Mouse (Mus musculus) MEL (cell line): Measurements from ENCODE around the gene Tnrc18. TPM values are rescaled to one million over a fixed set of nuclear protein-coding genes. Genes with fewer than 3 reads are reported as not detected.

Experiments used
- DNase-seq: peaks from one replicate; pipeline ENCODE4 v3.0.0; 2011; ENCODE audit warnings: low read depth, low spot score
- H3K27ac ChIP-seq: 2 replicates; pipeline ENCODE4 v1.5.1; 2012; ENCODE audit warnings: low read depth, mild to moderate bottlenecking, control low read depth, low read length, moderate library complexity; ENCODE audit not compliant: control insufficient read depth
- H3K27me3 ChIP-seq, 2 experiments: fragments of 150-350 bp in 1 of 2; sonication (generic) in 1 of 2; 2 replicates each; pipeline ENCODE4 v1.6.1; 2012; ENCODE audit warnings: low read length in 2 of 2, mild to moderate bottlenecking in 2 of 2, improper control_type of control experiment in 1 of 2, moderate library complexity in 1 of 2; ENCODE audit not compliant: insufficient read depth in 2 of 2, control insufficient read depth in 1 of 2
- H3K36me3 ChIP-seq, 2 experiments: 2 replicates each; pipeline ENCODE4 v1.6.1; 2012 to 2014; ENCODE audit warnings: low read length in 2 of 2, improper control_type of control experiment in 1 of 2, inconsistent platforms in 1 of 2, mild to moderate bottlenecking in 1 of 2; ENCODE audit not compliant: insufficient read depth in 2 of 2, control insufficient read depth in 1 of 2
- H3K4me1 ChIP-seq, 2 experiments: fragments of 150-350 bp in 1 of 2; sonication (generic) in 1 of 2; 2 replicates each; pipeline ENCODE4 v1.6.1; 2012; ENCODE audit warnings: low read length in 2 of 2, improper control_type of control experiment in 1 of 2, mild to moderate bottlenecking in 1 of 2; ENCODE audit not compliant: insufficient read depth in 2 of 2, control insufficient read depth in 1 of 2
- H3K4me3 ChIP-seq, 2 experiments: fragments of 150-350 bp in 1 of 2; sonication (generic) in 1 of 2; 2 replicates each; pipeline ENCODE4 v1.5.1; 2012; ENCODE audit warnings: low read depth in 2 of 2, low read length in 2 of 2, mild to moderate bottlenecking in 2 of 2, moderate library complexity in 2 of 2, control low read depth in 1 of 2, improper control_type of control experiment in 1 of 2; ENCODE audit not compliant: control insufficient read depth in 1 of 2, insufficient read depth in 1 of 2
- H3K79me2 ChIP-seq: 2 replicates; pipeline ENCODE4 v1.6.1; 2012; ENCODE audit warnings: mild to moderate bottlenecking, low read length, moderate library complexity; ENCODE audit not compliant: control insufficient read depth, poor library complexity, insufficient read depth
- H3K9ac ChIP-seq: 2 replicates; pipeline ENCODE4 v1.6.1; 2012; ENCODE audit warnings: low read depth, mild to moderate bottlenecking, control low read depth, low read length, moderate library complexity; ENCODE audit not compliant: control insufficient read depth, poor library complexity, severe bottlenecking
- H3K9me3 ChIP-seq: fragments of 150-350 bp; sonication (generic); replicated peaks from 2 replicates; pipeline ENCODE4 v1.6.1; 2012; ENCODE audit warnings: mild to moderate bottlenecking, low read length, improper control_type of control experiment, moderate library complexity; ENCODE audit not compliant: insufficient read depth
- CHD2 ChIP-seq: IDR thresholded peaks from 2 replicates; pipeline ENCODE4 v1.6.1; 2011; ENCODE audit warnings: low read length, improper control_type of control experiment
- CTCF ChIP-seq, 3 experiments: IDR thresholded peaks in 2 of 3; conservative IDR thresholded peaks in 1 of 3; 2 replicates each; pipeline ENCODE4 v1.5.1; 2011 to 2012; ENCODE audit warnings: low read length in 3 of 3, low read depth in 2 of 3, mild to moderate bottlenecking in 2 of 3, improper control_type of control experiment in 1 of 3, inconsistent platforms in 1 of 3, mixed read lengths in 1 of 3, moderate library complexity in 1 of 3; ENCODE audit not compliant: control insufficient read depth in 1 of 3, insufficient read depth in 1 of 3, poor library complexity in 1 of 3, severe bottlenecking in 1 of 3
- E2F4 ChIP-seq: IDR thresholded peaks from 2 replicates; pipeline ENCODE4 v1.6.1; 2011; ENCODE audit warnings: low read depth, low read length, improper control_type of control experiment, borderline replicate concordance
- ELF1 ChIP-seq: IDR thresholded peaks from 2 replicates; pipeline ENCODE4 v1.6.1; 2014; ENCODE audit warnings: low read depth, mild to moderate bottlenecking, inconsistent platforms, low read length, improper control_type of control experiment, moderate library complexity
- EP300 ChIP-seq, 2 experiments: IDR thresholded peaks; 2 replicates each; pipeline ENCODE4 v1.6.1; 2011; ENCODE audit warnings: improper control_type of control experiment in 2 of 2, low read length in 2 of 2, low read depth in 1 of 2, mild to moderate bottlenecking in 1 of 2
- ETS1 ChIP-seq: IDR thresholded peaks from 2 replicates; pipeline ENCODE4 v1.6.1; 2012; ENCODE audit warnings: low read depth, mild to moderate bottlenecking, inconsistent platforms, low read length, improper control_type of control experiment, moderate library complexity
- KAT2A ChIP-seq: conservative IDR thresholded peaks from 2 replicates; pipeline ENCODE4 v1.6.1; 2012; ENCODE audit warnings: low read depth, low read length, improper control_type of control experiment, inconsistent platforms
- MAFK ChIP-seq: IDR thresholded peaks from 2 replicates; pipeline ENCODE4 v1.6.1; 2011; ENCODE audit warnings: low read depth, mild to moderate bottlenecking, low read length, improper control_type of control experiment, borderline replicate concordance
- MEF2A ChIP-seq: IDR thresholded peaks from 2 replicates; pipeline ENCODE4 v1.6.1; 2014; ENCODE audit warnings: low read depth, mild to moderate bottlenecking, inconsistent platforms, low read length, improper control_type of control experiment; ENCODE audit not compliant: poor library complexity, insufficient replicate concordance, severe bottlenecking; ENCODE audit errors: extremely low read depth
- MXI1 ChIP-seq: IDR thresholded peaks from 2 replicates; pipeline ENCODE4 v1.6.1; 2011; ENCODE audit warnings: mild to moderate bottlenecking, low read depth, low read length, improper control_type of control experiment
- MYC ChIP-seq: IDR thresholded peaks from 2 replicates; pipeline ENCODE4 v1.6.1; 2011; ENCODE audit warnings: low read depth, mild to moderate bottlenecking, low read length, improper control_type of control experiment, moderate library complexity
- NELFE ChIP-seq: IDR thresholded peaks from 2 replicates; pipeline ENCODE4 v1.6.1; 2011; ENCODE audit warnings: low read depth, low read length, improper control_type of control experiment
- POLR2A ChIP-seq, 2 experiments: IDR thresholded peaks; 2 replicates each; pipeline ENCODE4 v1.6.1; 2011 to 2012; ENCODE audit warnings: low read length in 2 of 2, mild to moderate bottlenecking in 2 of 2, control low read depth in 1 of 2, improper control_type of control experiment in 1 of 2, low read depth in 1 of 2, moderate library complexity in 1 of 2; ENCODE audit not compliant: control insufficient read depth in 1 of 2, insufficient read depth in 1 of 2, poor library complexity in 1 of 2
- POLR2AphosphoS5 ChIP-seq: IDR thresholded peaks from 2 replicates; pipeline ENCODE4 v1.6.1; 2012; ENCODE audit warnings: low read depth, borderline replicate concordance, mild to moderate bottlenecking, inconsistent platforms, low read length, moderate library complexity, mixed read lengths
- RCOR1 ChIP-seq: IDR thresholded peaks from 2 replicates; pipeline ENCODE4 v1.6.1; 2012; ENCODE audit warnings: low read depth, mild to moderate bottlenecking, inconsistent platforms, low read length, improper control_type of control experiment
- TAL1 ChIP-seq: IDR thresholded peaks from 2 replicates; pipeline ENCODE4 v1.6.1; 2012; ENCODE audit warnings: mild to moderate bottlenecking, inconsistent platforms, low read length, moderate library complexity, mixed read lengths
- UBTF ChIP-seq: IDR thresholded peaks from 2 replicates; pipeline ENCODE4 v1.6.1; 2012; ENCODE audit warnings: low read depth, mild to moderate bottlenecking, inconsistent platforms, low read length, improper control_type of control experiment, moderate library complexity, borderline replicate concordance; ENCODE audit not compliant: insufficient read depth
- USF1 ChIP-seq: IDR thresholded peaks from 2 replicates; pipeline ENCODE4 v1.6.1; 2014; ENCODE audit warnings: low read depth, mild to moderate bottlenecking, inconsistent platforms, low read length, improper control_type of control experiment, moderate library complexity
- polyA plus RNA-seq, 2 experiments: library from polyadenylated mRNA; stranded (reverse) in 1 of 2; unstranded in 1 of 2; fragments of >175 nt in 1 of 2; fragments of >200 nt in 1 of 2; gene quantifications; 2 replicates each; pipeline versions ENCODE4 v1.2.1 to v1.2.4; 2012; ENCODE audit warnings: low replicate concordance in 2 of 2, low read depth in 1 of 2; ENCODE audit not compliant: insufficient read length in 2 of 2, insufficient read depth in 1 of 2, missing spikeins in 1 of 2
- total RNA-seq: library from RNA; depleted of rRNA; stranded (reverse); fragments of 300-350 nt; gene quantifications from 2 replicates; pipeline ENCODE4 v1.2.3, GENCODE M21; 2012

Tnrc18 gene
- total and polyA plus RNA-seq, 3 experiments: 0.31 to 3.4 TPM; not detected in 1

GRCm38 (mm10) chr5:142761326-142761983 lies 56.0 kb downstream of the Tnrc18 start (continued):
- TF ChIP-seq MYC (no peak), KAT2A (no peak)
- TF ChIP-seq, all 39 proteins: peak for 0

- H3K79me2 ChIP-seq: no peaks in the 10 kb centered on the region
- H3K9me3 ChIP-seq: no peaks in the 10 kb centered on the region
- H3K36me3 ChIP-seq: no peaks in the 10 kb centered on the region
- no peak for DNase-seq
- no peak overlapping the region for H3K4me3 ChIP-seq
- no peak overlapping the region for H3K9ac ChIP-seq
- no peaks in the 10 kb centered on the region for H3K27me3 ChIP-seq
- H3K27ac ChIP-seq: no peak overlapping the region
- TF ChIP-seq MYC (no peak), MAFK (no peak), RCOR1 (no peak), POLR2A (IDR thresholded peaks at IDR 0.05; ENCODE audit: control insufficient read depth in 1 of 2, insufficient read depth in 1 of 2, low read depth in 1 of 2, low read length in 2 of 2, poor library complexity in 1 of 2) (no peak), MXI1 (no peak), MEF2A (no peak), UBTF (no peak), CTCF (IDR thresholded peaks at IDR 0.05 in 2 of 3, conservative IDR thresholded peaks at IDR 0.05 in 1 of 3; ENCODE audit: control insufficient read depth in 1 of 3, insufficient read depth in 1 of 3, low read depth in 2 of 3, low read length in 3 of 3, poor library complexity in 1 of 3, severe bottlenecking in 1 of 3) (no peak), E2F4 (no peak), CHD2 (no peak), ETS1 (no peak), TAL1 (no peak), NELFE (no peak), POLR2AphosphoS5 (no peak), USF1 (no peak)
- no peaks in the 10 kb centered on the region for H3K4me1 ChIP-seq
Observed at GRCm38 (mm10) chr5:142759786-142760185, 57.7 kb downstream of the Tnrc18 start.

- Histone ChIP-seq H3K9ac (no peak overlapping the region), H3K36me3 (peaks cover 0 to 6% of the 10 kb centered on the region in 2 experiments; a peak in 2 of 4 replicates), H3K4me3 (no peak overlapping the region), H3K9me3 (no peaks in the 10 kb centered on the region), H3K27me3 (no peaks in the 10 kb centered on the region), H3K79me2 (no peaks in the 10 kb centered on the region), H3K4me1 (peaks cover 0 to 15% of the 10 kb centered on the region in 2 experiments; a peak in 2 of 4 replicates), H3K27ac (no peak overlapping the region)
- DNase-seq: no peak
- TF ChIP-seq KAT2A: no peak
- no peak for TF ChIP-seq MEF2A
- TF ChIP-seq CTCF (IDR thresholded peaks at IDR 0.05 in 2 of 3, conservative IDR thresholded peaks at IDR 0.05 in 1 of 3; ENCODE audit: control insufficient read depth in 1 of 3, insufficient read depth in 1 of 3, low read depth in 2 of 3, low read length in 3 of 3, poor library complexity in 1 of 3, severe bottlenecking in 1 of 3): no peak
- no peak for TF ChIP-seq ELF1
- TF ChIP-seq EP300 (IDR thresholded peaks at IDR 0.05; ENCODE audit: low read depth in 1 of 2, low read length in 2 of 2): no peak
- TF ChIP-seq USF1: no peak
- TF ChIP-seq MXI1: no peak
Observed at GRCm38 (mm10) chr5:142752241-142752640, 65.2 kb downstream of the Tnrc18 start.
